Mouse (Mus musculus) heart, embryonic 15.5 days (tissue): ENCODE measurements at regions not wholly inside any gene's neighbourhood (a gene's known extent, or its start where the extent isn't known, plus 50 kb on each side); places are given as distances from the start of the nearest gene placed in this dataset.

Experiments
- ATAC-seq: fragments of 200-750 bp; cut with Nextera tagmentation; replicated peaks from 2 replicates; pipeline ENCODE4 v1.8.0; 2017; ENCODE audit warnings: low read depth, moderate TSS enrichment; ENCODE audit not compliant: insufficient number of reproducible peaks, insufficient read depth, low FRiP score
- H3K27ac ChIP-seq: fragments of 300-500 bp; sonication (generic); 2 replicates; pipeline ENCODE4 v1.5.1; 2015; ENCODE audit warnings: mild to moderate bottlenecking, inconsistent platforms
- H3K27me3 ChIP-seq: fragments of 300-500 bp; sonication (generic); 2 replicates; pipeline ENCODE4 v1.6.1; 2015; ENCODE audit warnings: inconsistent platforms
- H3K36me3 ChIP-seq: fragments of 300-500 bp; sonication (generic); 2 replicates; pipeline ENCODE4 v1.6.1; 2015; ENCODE audit warnings: mild to moderate bottlenecking, inconsistent platforms
- H3K4me1 ChIP-seq: fragments of 300-500 bp; sonication (generic); replicated peaks from 2 replicates; pipeline ENCODE4 v1.6.1; 2015; ENCODE audit warnings: inconsistent platforms
- H3K4me2 ChIP-seq: fragments of 300-500 bp; sonication (generic); 2 replicates; pipeline ENCODE4 v1.6.1; 2015; ENCODE audit warnings: inconsistent platforms, mild to moderate bottlenecking, moderate library complexity
- H3K4me3 ChIP-seq: fragments of 300-500 bp; sonication (generic); 2 replicates; pipeline ENCODE4 v1.5.1; 2015; ENCODE audit warnings: mild to moderate bottlenecking, inconsistent platforms
- H3K9ac ChIP-seq: fragments of 300-500 bp; sonication (generic); 2 replicates; pipeline ENCODE4 v1.6.1; 2015; ENCODE audit warnings: mild to moderate bottlenecking, inconsistent platforms
- H3K9me3 ChIP-seq: fragments of 300-500 bp; sonication (generic); replicated peaks from 2 replicates; pipeline ENCODE4 v1.6.1; 2016; ENCODE audit warnings: inconsistent platforms
- WGBS: fragments of 180-500 bp; shearing (Covaris S2); methylation state at CpG from one replicate; pipeline ENCODE4 v1.1.7; 2015; ENCODE audit warnings: mixed read lengths; 5-methylcytosine and 5-hydroxymethylcytosine counted together

DNA sequence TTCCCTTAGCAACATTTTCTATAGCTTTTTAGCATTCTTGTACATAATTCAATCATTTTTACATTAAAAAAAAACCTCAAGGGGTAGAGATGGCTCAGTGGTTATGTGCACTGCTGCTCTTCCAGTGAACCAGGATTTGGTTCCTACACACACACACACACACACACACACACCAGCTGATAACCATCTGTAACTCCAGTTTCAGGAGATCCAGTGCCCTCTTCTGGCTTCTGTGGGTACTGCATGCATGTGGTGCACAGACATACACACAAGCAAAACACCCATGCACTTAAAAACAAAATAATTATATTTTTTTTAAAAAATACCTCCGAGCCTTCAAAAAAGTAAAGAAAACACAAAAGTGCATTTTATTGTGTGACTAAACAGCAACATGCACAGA is 270.6 kb downstream of the Agtpbp1 start:
- 46% methylated on average over 1 of the region's 1 CpGs for WGBS
- H3K27me3 ChIP-seq: no peaks in the 10 kb centered on the region
- ATAC-seq: no peak

DNA sequence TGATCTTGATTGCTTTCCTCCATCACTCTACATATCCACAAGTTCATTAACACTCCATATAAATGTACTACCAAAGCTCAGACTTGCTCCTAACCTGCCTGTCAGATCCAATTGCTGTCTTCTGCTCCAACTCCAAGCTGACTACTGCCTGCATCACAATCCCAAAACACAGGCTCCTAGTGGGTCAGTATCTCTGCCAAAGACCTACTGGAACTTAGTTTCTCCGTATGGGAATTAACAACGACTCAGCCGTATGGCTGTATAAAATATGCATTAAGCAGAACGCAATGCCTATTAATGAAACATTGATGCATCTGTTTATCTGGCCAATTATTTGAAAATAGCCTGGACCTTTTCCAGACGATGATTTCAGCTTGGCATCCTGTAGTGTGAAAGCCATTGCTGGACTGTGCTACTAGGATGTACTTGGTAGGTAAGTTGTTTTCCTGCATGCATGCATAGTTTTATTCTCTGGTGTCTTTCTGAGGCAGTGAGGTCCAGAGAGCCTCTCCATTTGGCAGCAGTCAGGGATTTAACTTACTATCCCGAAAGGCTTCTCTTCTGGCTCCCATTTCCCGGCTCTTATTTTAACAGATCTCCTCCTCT is 271.2 kb downstream of the Agtpbp1 start:
- Histone ChIP-seq H3K4me2 (no peak overlapping the region), H3K4me1 (no peaks in the 10 kb centered on the region), H3K9me3 (no peaks in the 10 kb centered on the region), H3K9ac (no peak overlapping the region), H3K27me3 (no peaks in the 10 kb centered on the region), H3K36me3 (no peaks in the 10 kb centered on the region), H3K27ac (no peak overlapping the region), H3K4me3 (no peak overlapping the region)
- ATAC-seq: no peak
- 86% methylated on average over 7 of the region's 7 CpGs for WGBS

More for the DNA sequence above, 270.6 kb downstream of the Agtpbp1 start:
- Histone ChIP-seq H3K27ac (no peak overlapping the region), H3K9ac (no peak overlapping the region), H3K4me1 (no peaks in the 10 kb centered on the region), H3K4me2 (no peak overlapping the region), H3K4me3 (no peak overlapping the region), H3K36me3 (no peaks in the 10 kb centered on the region), H3K9me3 (no peaks in the 10 kb centered on the region)

DNA sequence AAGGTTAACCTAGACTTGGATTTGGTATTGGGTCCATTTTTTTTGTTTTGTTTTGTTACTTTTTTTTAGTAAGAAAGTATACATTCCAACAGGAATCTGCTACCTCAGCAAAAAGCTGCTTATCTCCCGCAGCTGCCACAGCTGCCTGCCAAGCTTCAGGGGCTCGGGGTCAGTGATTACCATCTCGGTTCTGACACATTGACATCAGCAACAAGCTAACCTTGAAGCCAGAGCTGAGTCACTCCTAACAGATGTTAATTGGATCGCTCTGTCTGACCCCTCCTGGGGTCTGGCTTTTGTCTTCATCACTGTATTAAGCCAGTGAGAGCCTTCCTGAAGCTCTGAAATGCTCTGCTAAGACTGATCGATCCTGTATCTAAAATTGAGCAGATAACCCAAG is 292.1 kb downstream of the Agtpbp1 start:
- no peak overlapping the region for H3K9ac ChIP-seq
- no peaks in the 10 kb centered on the region for H3K4me1 ChIP-seq
- H3K4me2 ChIP-seq: no peak overlapping the region
- no peaks in the 10 kb centered on the region for H3K9me3 ChIP-seq
- ATAC-seq: no peak
- 7% methylated on average over 5 of the region's 5 CpGs for WGBS
- no peaks in the 10 kb centered on the region for H3K27me3 ChIP-seq
- no peak overlapping the region for H3K4me3 ChIP-seq
- H3K36me3 ChIP-seq: no peaks in the 10 kb centered on the region
- H3K27ac ChIP-seq: no peak overlapping the region

DNA sequence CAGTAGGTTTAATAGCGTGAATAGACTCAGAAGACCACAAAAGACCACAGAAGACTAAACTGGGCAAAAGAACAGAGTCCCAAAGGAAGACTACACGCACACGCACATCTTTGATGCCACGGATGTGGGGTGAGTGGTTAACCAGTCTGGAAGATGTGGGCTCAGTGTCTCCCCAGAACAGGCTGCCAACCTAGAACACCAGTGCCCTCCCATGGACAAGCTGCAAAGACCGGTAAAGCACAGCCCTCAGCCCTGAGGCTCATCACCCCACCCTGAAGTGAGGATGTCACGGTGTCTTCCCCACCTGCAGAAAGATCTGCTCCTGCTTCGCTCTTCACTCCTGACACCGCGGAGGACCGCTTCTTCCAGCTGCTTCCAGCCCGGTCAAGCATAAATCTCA is 295.9 kb downstream of the Agtpbp1 start:
- H3K27me3 ChIP-seq: no peaks in the 10 kb centered on the region
- no peak overlapping the region for H3K9ac ChIP-seq
- no peaks in the 10 kb centered on the region for H3K9me3 ChIP-seq
- H3K4me3 ChIP-seq: no peak overlapping the region
- WGBS: 74% methylated on average over 11 of the region's 11 CpGs
- no peak overlapping the region for H3K4me2 ChIP-seq
- H3K4me1 ChIP-seq: no peaks in the 10 kb centered on the region
- no peak for ATAC-seq
- H3K36me3 ChIP-seq: no peaks in the 10 kb centered on the region
- no peak overlapping the region for H3K27ac ChIP-seq

DNA sequence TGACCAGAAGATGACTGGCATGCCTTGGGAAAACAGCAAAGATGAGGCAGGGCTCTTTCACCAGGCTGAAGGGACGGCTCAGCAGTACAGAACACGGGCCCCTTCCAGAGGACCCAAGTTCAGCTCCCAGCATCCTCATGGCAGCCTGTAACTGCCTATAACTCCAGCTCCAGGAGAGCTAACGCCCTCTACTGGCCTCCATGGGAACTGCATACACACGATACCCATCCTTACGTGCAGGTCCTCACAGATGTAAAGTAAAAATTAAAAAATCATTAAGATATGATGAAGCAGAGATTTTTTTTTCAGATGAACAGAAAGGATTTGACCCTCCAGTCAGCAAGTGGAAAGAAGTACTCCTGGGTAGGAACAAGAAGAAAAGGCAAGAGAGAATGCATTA is 303.8 kb downstream of the Agtpbp1 start:
- H3K36me3 ChIP-seq: no peaks in the 10 kb centered on the region
- H3K27ac ChIP-seq: no peak overlapping the region
- H3K4me1 ChIP-seq: 0 out of 2 replicates have a peak, but pooled peaks cover 3% of the 10 kb centered on the region
- H3K4me3 ChIP-seq: no peak overlapping the region
- no peak overlapping the region for H3K9ac ChIP-seq
- ATAC-seq: no peak
- H3K4me2 ChIP-seq: no peak overlapping the region
- 75% methylated on average over 5 of the region's 5 CpGs for WGBS
- H3K9me3 ChIP-seq: no peaks in the 10 kb centered on the region
- no peaks in the 10 kb centered on the region for H3K27me3 ChIP-seq

DNA sequence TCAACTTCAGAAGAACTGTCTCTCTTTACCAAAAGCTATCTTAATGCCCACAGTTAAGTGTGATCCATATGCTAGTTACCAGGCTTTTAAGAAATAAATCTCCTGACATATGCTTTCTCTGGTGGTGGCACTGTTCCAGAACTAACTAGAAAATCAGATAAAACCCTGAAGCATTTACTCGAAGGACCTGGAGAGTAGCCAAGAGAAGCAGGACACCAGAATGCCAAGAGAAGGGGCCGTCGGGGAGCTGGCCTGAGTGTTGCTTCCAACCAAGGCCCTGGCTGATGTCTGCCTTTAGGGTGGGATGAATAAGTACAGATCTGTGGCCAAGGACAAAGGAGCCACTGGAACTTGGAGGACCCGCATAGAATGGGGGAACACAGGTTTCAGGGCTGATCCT is 305.9 kb downstream of the Agtpbp1 start:
- H3K36me3 ChIP-seq: no peaks in the 10 kb centered on the region
- ATAC-seq: no peak
- H3K9ac ChIP-seq: no peak overlapping the region
- H3K27ac ChIP-seq: no peak overlapping the region
- no peaks in the 10 kb centered on the region for H3K27me3 ChIP-seq
- H3K4me2 ChIP-seq: no peak overlapping the region
- H3K9me3 ChIP-seq: no peaks in the 10 kb centered on the region
- 0 out of 2 replicates have a peak, but pooled peaks cover 3% of the 10 kb centered on the region for H3K4me1 ChIP-seq
- 24% methylated on average over 4 of the region's 4 CpGs for WGBS
- no peak overlapping the region for H3K4me3 ChIP-seq

DNA sequence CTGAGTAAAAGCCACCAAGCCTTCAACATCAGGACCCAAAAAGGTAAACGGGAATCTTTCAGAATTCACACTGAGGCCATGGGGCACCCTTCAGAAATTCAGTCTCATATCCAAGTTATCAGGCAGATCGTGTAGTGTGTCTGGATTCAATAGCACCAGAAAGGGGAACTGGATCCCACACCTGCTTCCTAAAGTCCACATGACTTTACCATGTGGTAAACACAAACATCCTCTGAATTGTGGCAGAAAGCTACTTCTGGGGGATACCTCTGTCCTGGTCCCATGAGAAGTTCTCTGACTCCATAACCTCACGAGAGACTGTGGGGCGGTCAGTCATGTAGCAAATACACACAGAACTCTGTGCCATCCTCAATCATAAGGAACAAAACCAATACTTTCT is 313.4 kb downstream of the Agtpbp1 start:
- Histone ChIP-seq H3K9ac (no peak overlapping the region), H3K4me1 (no peaks in the 10 kb centered on the region), H3K9me3 (no peaks in the 10 kb centered on the region), H3K27ac (no peak overlapping the region), H3K36me3 (no peaks in the 10 kb centered on the region), H3K27me3 (no peaks in the 10 kb centered on the region), H3K4me3 (no peak overlapping the region), H3K4me2 (no peak overlapping the region)
- no peak for ATAC-seq
- WGBS: 77% methylated on average over 4 of the region's 4 CpGs

DNA sequence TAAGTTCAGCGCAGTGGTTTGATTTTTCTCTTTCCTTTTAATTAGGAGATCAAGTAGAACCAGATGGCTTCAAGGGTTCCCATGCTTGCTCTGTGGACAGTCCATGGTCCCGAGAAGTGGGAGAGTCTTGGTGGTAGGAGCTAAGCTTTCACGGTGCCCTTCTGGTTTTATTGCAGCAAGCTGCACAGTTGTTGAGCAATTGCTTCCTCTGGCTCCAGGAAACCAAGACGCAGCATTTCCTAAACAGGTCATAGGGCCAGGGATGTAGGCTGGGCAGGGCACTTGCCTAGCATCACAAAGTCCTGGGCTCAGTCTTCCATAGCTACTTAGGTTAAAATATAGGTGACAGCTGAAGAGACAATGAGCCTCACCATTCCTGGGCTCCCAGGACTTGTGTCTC is 318.2 kb downstream of the Agtpbp1 start:
- no peak overlapping the region for H3K4me3 ChIP-seq
- 71% methylated on average over 4 of the region's 4 CpGs for WGBS
- no peaks in the 10 kb centered on the region for H3K27me3 ChIP-seq
- no peak overlapping the region for H3K27ac ChIP-seq
- H3K36me3 ChIP-seq: no peaks in the 10 kb centered on the region
- H3K4me1 ChIP-seq: 0 out of 2 replicates have a peak, but pooled peaks cover 2% of the 10 kb centered on the region
- H3K9me3 ChIP-seq: no peaks in the 10 kb centered on the region
- no peak overlapping the region for H3K9ac ChIP-seq
- no peak for ATAC-seq
- no peak overlapping the region for H3K4me2 ChIP-seq

DNA sequence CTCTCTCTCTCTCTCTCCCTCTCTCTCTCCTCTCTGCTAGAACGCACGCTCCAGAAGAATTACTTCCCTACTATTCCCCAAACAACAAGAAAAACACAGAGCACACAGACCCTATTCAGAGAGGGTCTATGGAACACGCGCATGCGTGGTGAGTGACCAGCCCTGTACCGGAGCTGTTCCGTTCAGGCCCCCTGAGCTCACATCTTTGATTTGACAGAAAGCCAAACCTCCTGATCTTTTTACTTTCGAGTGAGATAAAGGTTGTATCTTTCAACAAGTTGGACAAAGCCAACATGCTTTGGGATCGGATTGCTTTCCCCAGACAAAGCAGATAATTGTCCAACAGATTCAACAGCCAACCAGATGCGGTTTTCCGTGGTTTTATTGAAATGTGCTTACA is 320.9 kb downstream of the Agtpbp1 start:
- no peak for ATAC-seq
- H3K9ac ChIP-seq: no peak overlapping the region
- H3K4me1 ChIP-seq: 0 out of 2 replicates have a peak, but pooled peaks cover 2% of the 10 kb centered on the region
- no peaks in the 10 kb centered on the region for H3K27me3 ChIP-seq
- 57% methylated on average over 11 of the region's 11 CpGs for WGBS
- no peaks in the 10 kb centered on the region for H3K9me3 ChIP-seq
- no peak overlapping the region for H3K4me3 ChIP-seq
- no peak overlapping the region for H3K4me2 ChIP-seq
- no peaks in the 10 kb centered on the region for H3K36me3 ChIP-seq
- H3K27ac ChIP-seq: no peak overlapping the region

DNA sequence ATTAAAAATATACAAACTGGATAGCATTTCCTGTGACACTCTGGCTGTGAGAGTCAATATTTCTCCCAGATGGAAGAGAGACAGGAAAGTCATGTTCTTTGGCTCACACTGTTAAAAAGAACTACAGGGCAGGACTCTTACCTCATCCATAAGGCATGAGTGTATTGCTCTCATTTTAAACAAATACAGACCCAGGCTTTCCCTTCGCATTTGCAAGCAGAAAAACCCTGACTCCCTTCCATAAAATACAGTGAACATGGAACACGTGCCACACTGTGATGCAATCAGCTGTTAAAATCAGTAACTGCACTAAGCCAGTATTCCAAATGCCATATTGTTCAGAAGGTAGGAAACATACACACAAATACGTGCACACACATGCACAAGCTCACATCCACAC is 323.1 kb downstream of the Agtpbp1 start:
- Histone ChIP-seq H3K4me1 (0 out of 2 replicates have a peak, but pooled peaks cover 2% of the 10 kb centered on the region), H3K4me2 (no peak overlapping the region), H3K27ac (no peak overlapping the region), H3K36me3 (no peaks in the 10 kb centered on the region), H3K4me3 (no peak overlapping the region), H3K9me3 (no peaks in the 10 kb centered on the region), H3K27me3 (no peaks in the 10 kb centered on the region), H3K9ac (no peak overlapping the region)
- no peak for ATAC-seq
- 59% methylated on average over 3 of the region's 3 CpGs for WGBS

DNA sequence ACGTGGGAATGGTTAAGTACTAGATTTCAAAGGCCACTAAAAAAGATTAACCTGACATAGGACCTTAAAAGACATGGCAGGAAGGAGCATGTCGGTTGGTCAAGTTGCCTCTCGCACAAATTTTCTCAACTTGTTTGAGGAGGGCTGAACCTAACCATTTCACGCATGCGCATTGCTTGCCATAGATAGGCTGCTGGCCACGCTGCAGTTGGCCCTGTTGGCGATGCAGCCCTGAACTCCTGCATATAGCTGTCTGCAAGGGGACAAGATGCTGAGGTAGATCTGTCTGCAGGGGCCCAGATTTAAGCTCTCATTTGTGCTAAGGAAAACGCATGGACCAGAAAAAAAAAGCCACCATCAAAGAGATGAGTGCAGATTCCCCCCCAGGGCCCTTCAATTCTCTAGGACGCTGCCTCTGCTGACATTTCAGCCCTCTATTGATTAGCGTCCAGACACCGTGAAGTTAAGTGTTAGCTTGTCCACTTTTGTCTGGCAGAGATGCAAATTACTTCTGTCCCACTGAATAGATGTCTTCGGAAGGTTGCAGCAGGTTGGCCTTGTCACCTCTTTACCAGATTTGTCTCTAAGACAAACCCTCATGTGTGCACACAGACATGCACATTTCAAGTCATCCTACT is 329.1 kb downstream of the Agtpbp1 start:
- no peaks in the 10 kb centered on the region for H3K9me3 ChIP-seq
- no peak for ATAC-seq
- H3K4me1 ChIP-seq: peaks cover 4% of the 10 kb centered on the region; the same call in 1 of the 2 replicates
- H3K9ac ChIP-seq: no peak overlapping the region
- no peaks in the 10 kb centered on the region for H3K36me3 ChIP-seq
- 80% methylated on average over 12 of the region's 12 CpGs for WGBS
- no peaks in the 10 kb centered on the region for H3K27me3 ChIP-seq
- H3K4me2 ChIP-seq: no peak overlapping the region
- no peak overlapping the region for H3K4me3 ChIP-seq
- H3K27ac ChIP-seq: no peak overlapping the region
